Mouse (Mus musculus) embryonic facial prominence, embryonic 15.5 days (tissue): ENCODE data around the gene Gcc1. TPM values are rescaled to one million over a fixed set of nuclear protein-coding genes. Genes with fewer than 3 reads are reported as not detected.

Experiments used
- ATAC-seq: fragments of 200-750 bp; cut with Nextera tagmentation; 2 replicates; pipeline ENCODE4 v1.8.0; 2017; ENCODE audit warnings: low read depth, moderate TSS enrichment; ENCODE audit not compliant: insufficient number of reproducible peaks, low FRiP score, low TSS enrichment
- H3K27ac ChIP-seq: fragments of 300-500 bp; sonication (generic); replicated peaks from 2 replicates; pipeline ENCODE4 v1.5.1; 2015; ENCODE audit warnings: mild to moderate bottlenecking, inconsistent platforms
- H3K27me3 ChIP-seq: fragments of 300-500 bp; sonication (generic); 2 replicates; pipeline ENCODE4 v1.6.1; 2015; ENCODE audit warnings: inconsistent platforms
- H3K36me3 ChIP-seq: fragments of 300-500 bp; sonication (generic); 2 replicates; pipeline ENCODE4 v1.6.1; 2015; ENCODE audit warnings: mild to moderate bottlenecking, inconsistent platforms
- H3K4me1 ChIP-seq: fragments of 300-500 bp; sonication (generic); 2 replicates; pipeline ENCODE4 v1.6.1; 2015; ENCODE audit warnings: inconsistent platforms
- H3K4me2 ChIP-seq: fragments of 300-500 bp; sonication (generic); replicated peaks from 2 replicates; pipeline ENCODE4 v1.6.1; 2015; ENCODE audit warnings: mild to moderate bottlenecking, inconsistent platforms
- H3K4me3 ChIP-seq: fragments of 300-500 bp; sonication (generic); replicated peaks from 2 replicates; pipeline ENCODE4 v1.5.1; 2015; ENCODE audit warnings: mild to moderate bottlenecking, inconsistent platforms
- H3K9ac ChIP-seq: fragments of 300-500 bp; sonication (generic); 2 replicates; pipeline ENCODE4 v1.6.1; 2015; ENCODE audit warnings: inconsistent platforms
- H3K9me3 ChIP-seq: fragments of 300-500 bp; sonication (generic); replicated peaks from 2 replicates; pipeline ENCODE4 v1.6.1; 2016; ENCODE audit warnings: inconsistent platforms
- WGBS: fragments of 180-500 bp; shearing (Covaris S2); methylation state at CpG from one replicate; pipeline ENCODE4 v1.1.7; 2015; 5-methylcytosine and 5-hydroxymethylcytosine counted together
- polyA plus RNA-seq: library from polyadenylated mRNA; unstranded; fragments of >200 nt; fragmentation: Nextera tagmentation; extraction: Ambion mirVana; gene quantifications from 2 replicates; pipeline ENCODE4 v1.2.1, GENCODE M21; 2015

Gcc1 gene
- polyA plus RNA-seq, 1 experiment from 2014 or later = 9.6 TPM

GRCm38 (mm10) chr6:28421469-28422000 lies 6.7 kb downstream of the Gcc1 start:
- H3K9me3 ChIP-seq = no peaks in the 10 kb centered on the region
- no peaks in the 10 kb centered on the region for H3K27me3 ChIP-seq
- peak overlapping the region; percentile 88 for H3K4me2 ChIP-seq
- WGBS = 0% methylated on average over 27 of the region's 27 CpGs
- H3K4me1 ChIP-seq = peaks cover 49% of the 10 kb centered on the region
- H3K9ac ChIP-seq = peak overlapping the region; percentile 72
- peak overlapping the region; percentile 86 for H3K4me3 ChIP-seq
- peaks cover 49% of the 10 kb centered on the region for H3K36me3 ChIP-seq
- peak overlapping the region; percentile 72 for H3K27ac ChIP-seq
- ATAC-seq = peak; percentile 86

DNA sequence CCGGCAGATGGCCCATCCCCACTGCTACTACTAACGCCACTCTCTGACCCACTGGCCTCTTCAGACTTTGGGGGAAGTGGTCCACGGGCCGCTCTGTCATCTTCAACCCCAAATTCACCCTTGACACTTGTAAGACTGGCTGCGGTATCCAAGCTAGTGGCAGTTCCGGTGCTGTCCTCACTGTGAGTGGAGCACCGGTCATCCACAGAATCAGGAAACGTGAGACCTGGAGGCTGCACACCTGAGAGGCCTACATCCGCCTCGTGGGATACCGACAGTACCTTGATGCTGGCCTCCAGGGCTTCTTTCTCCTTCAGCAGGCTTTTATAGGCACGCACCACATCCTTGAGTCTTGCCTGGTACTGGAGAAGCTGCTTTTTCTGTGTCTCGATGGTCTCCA lies 7.3 kb downstream of the Gcc1 start:
- H3K4me3 ChIP-seq = peak overlapping the region; percentile 86
- no peaks in the 10 kb centered on the region for H3K9me3 ChIP-seq
- peak overlapping the region; percentile 72 for H3K9ac ChIP-seq
- 0 out of 2 replicates have a peak overlapping the region, but pooled peaks have one; percentile 72 for H3K27ac ChIP-seq
- H3K4me1 ChIP-seq = peaks cover 45% of the 10 kb centered on the region
- H3K4me2 ChIP-seq = peak overlapping the region; percentile 88
- ATAC-seq = no peak
- whole genome bisulfite sequencing = 19% methylated on average over 13 of the region's 13 CpGs
- peaks cover 43% of the 10 kb centered on the region for H3K36me3 ChIP-seq
- no peaks in the 10 kb centered on the region for H3K27me3 ChIP-seq

DNA sequence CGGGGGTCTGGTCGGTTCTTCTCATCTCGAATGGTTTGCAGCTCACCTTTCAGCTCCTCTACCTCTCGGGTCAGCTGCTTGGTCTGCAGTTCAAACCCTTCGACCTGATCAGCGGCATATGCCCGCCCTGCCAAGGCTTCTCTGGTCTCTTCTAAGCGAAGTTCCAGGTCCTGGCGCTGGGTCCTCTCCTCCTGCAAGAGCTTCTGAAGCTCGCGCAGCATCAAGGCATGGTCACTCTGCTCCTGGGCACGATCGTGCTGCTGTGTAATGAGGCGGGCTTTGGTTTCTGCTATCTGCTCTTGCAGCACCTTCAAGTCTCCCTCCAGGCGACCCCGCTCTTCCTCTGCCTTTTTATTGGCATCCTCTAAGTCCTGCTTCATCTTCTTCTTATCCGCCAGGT lies 7.8 kb downstream of the Gcc1 start:
- H3K4me2 ChIP-seq = peak overlapping the region; percentile 88
- H3K4me1 ChIP-seq = peaks cover 45% of the 10 kb centered on the region
- no peak for ATAC-seq
- H3K27ac ChIP-seq = no peak overlapping the region
- peak overlapping the region; percentile 72; the same call in 1 of the 2 replicates for H3K9ac ChIP-seq
- no peaks in the 10 kb centered on the region for H3K9me3 ChIP-seq
- 81% methylated on average over 17 of the region's 17 CpGs for WGBS
- no peaks in the 10 kb centered on the region for H3K27me3 ChIP-seq
- peaks cover 43% of the 10 kb centered on the region for H3K36me3 ChIP-seq
- H3K4me3 ChIP-seq = peak overlapping the region; percentile 86

DNA sequence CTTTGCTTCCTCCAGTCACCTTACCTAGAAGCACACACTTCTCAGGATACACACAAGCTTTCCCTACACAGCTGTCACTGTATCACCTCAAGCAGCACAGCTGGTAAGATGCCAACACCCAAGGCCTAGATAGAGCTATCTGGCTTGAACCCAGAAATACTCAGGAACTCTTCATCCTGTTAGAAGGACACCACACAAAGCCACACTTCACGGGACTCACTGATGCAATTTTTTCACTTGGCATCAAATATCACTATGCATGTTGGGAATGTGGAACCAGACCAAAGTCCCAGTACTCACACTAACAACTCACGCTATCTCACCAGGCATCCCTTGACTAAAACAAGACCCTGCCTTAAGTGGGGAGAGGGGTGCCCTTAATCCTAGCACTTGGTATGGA lies 8.5 kb downstream of the Gcc1 start:
- no peak for ATAC-seq
- H3K9ac ChIP-seq = no peak overlapping the region
- peaks cover 41% of the 10 kb centered on the region for H3K36me3 ChIP-seq
- H3K4me2 ChIP-seq = no peak overlapping the region; the same call in 1 of the 2 replicates
- H3K27ac ChIP-seq = no peak overlapping the region
- H3K4me3 ChIP-seq = 0 out of 2 replicates have a peak overlapping the region, but pooled peaks have one; percentile 1
- H3K4me1 ChIP-seq = peaks cover 40% of the 10 kb centered on the region
- 65% methylated on average over 2 of the region's 2 CpGs for WGBS
- H3K27me3 ChIP-seq = no peaks in the 10 kb centered on the region
- H3K9me3 ChIP-seq = no peaks in the 10 kb centered on the region

GRCm38 (mm10) chr6:28418449-28418848 lies 9.7 kb downstream of the Gcc1 start:
- Histone ChIP-seq H3K9me3 (no peaks in the 10 kb centered on the region), H3K27me3 (no peaks in the 10 kb centered on the region), H3K9ac (no peak overlapping the region), H3K4me1 (peaks cover 34% of the 10 kb centered on the region), H3K4me3 (no peak overlapping the region), H3K4me2 (no peak overlapping the region), H3K36me3 (peaks cover 41% of the 10 kb centered on the region), H3K27ac (no peak overlapping the region)
- WGBS = 85% methylated on average over 14 of the region's 14 CpGs
- ATAC-seq = no peak

- Histone ChIP-seq H3K9me3 (no peaks in the 10 kb centered on the region), H3K36me3 (peaks cover 41% of the 10 kb centered on the region), H3K4me1 (peaks cover 25% of the 10 kb centered on the region), H3K27ac (no peak overlapping the region), H3K9ac (no peak overlapping the region), H3K27me3 (no peaks in the 10 kb centered on the region), H3K4me3 (no peak overlapping the region), H3K4me2 (no peak overlapping the region)
- no peak for ATAC-seq
- 66% methylated on average over 4 of the region's 4 CpGs for WGBS
Measured at GRCm38 (mm10) chr6:28416981-28417380, 11.2 kb downstream of the Gcc1 start.

DNA sequence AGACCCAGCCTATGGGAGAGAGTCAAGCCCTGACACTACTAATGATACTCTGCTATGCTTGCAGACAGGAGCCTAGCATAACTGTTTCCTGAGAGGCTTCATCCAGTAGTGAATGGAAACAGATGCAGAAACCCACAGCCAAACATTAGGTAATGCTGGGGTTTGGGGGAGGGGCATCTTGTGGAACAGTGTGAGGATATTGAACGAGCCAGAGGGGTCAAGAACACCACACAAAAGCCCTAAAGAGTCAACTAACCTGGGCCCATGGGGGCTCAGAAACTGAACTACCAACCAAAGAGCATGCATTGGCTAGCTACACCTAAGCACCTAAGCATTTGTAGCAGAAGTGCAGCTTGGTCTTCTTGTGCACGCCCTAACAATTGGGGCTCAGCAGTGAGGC lies 17.0 kb downstream of the Gcc1 start:
- Histone ChIP-seq H3K27me3 (no peaks in the 10 kb centered on the region), H3K9ac (no peak overlapping the region), H3K36me3 (peaks cover 9% of the 10 kb centered on the region), H3K27ac (no peak overlapping the region), H3K4me2 (no peak overlapping the region), H3K4me1 (no peaks in the 10 kb centered on the region), H3K9me3 (no peaks in the 10 kb centered on the region), H3K4me3 (no peak overlapping the region)
- ATAC-seq = 0 out of 2 replicates have a peak, but pooled peaks have one; percentile 19
- WGBS = 62% methylated on average over 2 of the region's 2 CpGs

DNA sequence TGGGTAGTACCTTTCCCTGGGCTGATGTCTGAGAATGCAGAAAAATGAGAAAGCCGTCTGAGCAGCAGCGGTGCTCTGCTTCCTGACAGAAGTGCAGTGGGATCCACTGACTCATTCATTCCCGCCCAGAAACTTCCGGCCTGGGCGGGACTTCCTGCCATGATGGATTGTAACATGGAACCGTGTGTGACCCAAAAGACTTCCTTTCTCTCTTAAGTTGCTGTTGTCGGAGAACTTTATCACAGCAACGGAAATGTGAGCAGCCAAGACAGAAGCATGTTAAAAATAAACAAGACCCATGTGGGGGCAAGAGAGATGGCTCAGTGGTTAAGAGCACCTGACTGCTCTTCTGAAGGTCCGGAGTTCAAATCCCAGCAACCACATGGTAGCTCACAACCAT lies 18.1 kb downstream of the Gcc1 start:
- no peak overlapping the region for H3K9ac ChIP-seq
- no peaks in the 10 kb centered on the region for H3K4me1 ChIP-seq
- H3K36me3 ChIP-seq = 0 out of 2 replicates have a peak, but pooled peaks cover under 1% of the 10 kb centered on the region
- H3K27ac ChIP-seq = no peak overlapping the region
- no peaks in the 10 kb centered on the region for H3K9me3 ChIP-seq
- WGBS = 80% methylated on average over 9 of the region's 9 CpGs
- no peak overlapping the region for H3K4me3 ChIP-seq
- no peaks in the 10 kb centered on the region for H3K27me3 ChIP-seq
- ATAC-seq = no peak
- H3K4me2 ChIP-seq = no peak overlapping the region

GRCm38 (mm10) chr6:28399791-28400190 lies 28.4 kb downstream of the Gcc1 start:
- 89% methylated on average over 4 of the region's 4 CpGs for WGBS
- peaks cover 3% of the 10 kb centered on the region; the same call in 1 of the 2 replicates for H3K9me3 ChIP-seq
- no peak overlapping the region for H3K27ac ChIP-seq
- no peak for ATAC-seq
- H3K9ac ChIP-seq = no peak overlapping the region
- no peaks in the 10 kb centered on the region for H3K36me3 ChIP-seq
- peaks cover 6% of the 10 kb centered on the region; the same call in 1 of the 2 replicates for H3K4me1 ChIP-seq
- peaks cover 25% of the 10 kb centered on the region for H3K27me3 ChIP-seq
- H3K4me2 ChIP-seq = no peak overlapping the region
- no peak overlapping the region for H3K4me3 ChIP-seq

DNA sequence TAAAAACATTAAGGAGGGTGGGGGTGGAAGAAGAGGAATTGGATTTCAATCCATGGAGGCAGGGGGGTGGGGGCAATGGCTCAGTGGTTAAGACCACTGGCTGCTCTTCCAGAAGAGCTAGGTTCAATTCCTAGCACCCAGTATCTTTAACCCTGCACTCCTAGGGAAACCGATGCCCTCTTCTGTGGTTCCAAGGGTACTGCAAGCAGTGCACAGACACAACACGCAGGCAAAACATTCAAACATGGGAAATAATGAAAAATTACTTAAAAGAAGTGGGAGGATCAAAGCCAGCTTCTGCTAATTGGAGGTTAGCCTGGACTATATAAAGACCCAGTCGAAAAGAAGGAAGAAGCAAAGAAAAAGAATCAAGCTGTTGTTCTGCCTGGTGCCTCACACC lies 29.5 kb downstream of the Gcc1 start:
- WGBS = 90% methylated on average over 3 of the region's 3 CpGs
- no peak overlapping the region for H3K4me2 ChIP-seq
- H3K9ac ChIP-seq = no peak overlapping the region
- H3K4me3 ChIP-seq = no peak overlapping the region
- H3K27me3 ChIP-seq = peaks cover 25% of the 10 kb centered on the region
- peaks cover 6% of the 10 kb centered on the region; the same call in 1 of the 2 replicates for H3K4me1 ChIP-seq
- peaks cover 3% of the 10 kb centered on the region; the same call in 1 of the 2 replicates for H3K9me3 ChIP-seq
- ATAC-seq = no peak
- H3K27ac ChIP-seq = no peak overlapping the region
- no peaks in the 10 kb centered on the region for H3K36me3 ChIP-seq

DNA sequence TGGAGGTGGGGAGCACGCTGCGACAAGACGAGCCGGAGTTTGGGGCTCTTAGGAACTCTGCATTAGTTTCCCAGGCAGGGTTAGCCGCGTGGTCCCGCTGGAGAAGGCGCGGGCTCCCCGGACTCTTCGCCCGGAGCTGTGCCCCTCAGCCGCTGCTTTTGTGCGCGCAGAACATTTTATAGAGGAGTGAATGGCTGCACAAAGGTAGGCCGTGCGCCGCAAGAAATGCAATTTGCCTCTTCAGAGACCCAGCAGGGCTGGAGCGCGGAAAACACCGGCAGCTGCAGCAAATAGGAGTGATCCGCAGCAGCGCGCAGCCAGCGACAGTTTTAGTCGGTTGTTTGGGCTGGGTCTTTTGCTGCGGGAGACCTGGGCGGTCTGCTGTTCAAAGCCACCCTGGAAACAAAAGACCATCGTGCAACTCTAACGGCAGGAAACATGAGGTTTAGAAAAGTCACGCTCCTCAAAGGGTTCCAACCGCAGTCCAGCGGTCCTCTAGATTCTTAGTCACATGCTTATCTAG lies 30.4 kb downstream of the Gcc1 start, which contains the start of gene Zfp800:
Zfp800 (minus strand) TSS at position 325 of the 523 bp plus-strand sequence.
- H3K4me3 ChIP-seq = peak within 1 kb of the TSS; percentile 45
- under 1% methylated on average over 33 of the region's 33 CpGs for WGBS
- H3K36me3 ChIP-seq = no peaks in the 10 kb centered on the region
- ATAC-seq = no peak
- H3K9me3 ChIP-seq = peaks cover 3% of the 10 kb centered on the region; the same call in 1 of the 2 replicates
- H3K4me1 ChIP-seq = peaks cover 6% of the 10 kb centered on the region; the same call in 1 of the 2 replicates
- H3K4me2 ChIP-seq = peak within 1 kb of the TSS; percentile 89
- H3K27ac ChIP-seq = no peak within 1 kb of the TSS
- H3K9ac ChIP-seq = peak within 1 kb of the TSS; percentile 12
- peaks cover 25% of the 10 kb centered on the region for H3K27me3 ChIP-seq
